Mouse (Mus musculus): ENCODE results near the gene Gas2. TPM values are rescaled to one million over a fixed set of nuclear protein-coding genes. Genes with fewer than 3 reads are reported as not detected.
A peak's percentile ranks its signal among the peaks of the same experiment; 100 is the strongest.

Gene Gas2
- polyA plus RNA-seq, 1 experiment from 2014 or later = 109 TPM

DNA sequence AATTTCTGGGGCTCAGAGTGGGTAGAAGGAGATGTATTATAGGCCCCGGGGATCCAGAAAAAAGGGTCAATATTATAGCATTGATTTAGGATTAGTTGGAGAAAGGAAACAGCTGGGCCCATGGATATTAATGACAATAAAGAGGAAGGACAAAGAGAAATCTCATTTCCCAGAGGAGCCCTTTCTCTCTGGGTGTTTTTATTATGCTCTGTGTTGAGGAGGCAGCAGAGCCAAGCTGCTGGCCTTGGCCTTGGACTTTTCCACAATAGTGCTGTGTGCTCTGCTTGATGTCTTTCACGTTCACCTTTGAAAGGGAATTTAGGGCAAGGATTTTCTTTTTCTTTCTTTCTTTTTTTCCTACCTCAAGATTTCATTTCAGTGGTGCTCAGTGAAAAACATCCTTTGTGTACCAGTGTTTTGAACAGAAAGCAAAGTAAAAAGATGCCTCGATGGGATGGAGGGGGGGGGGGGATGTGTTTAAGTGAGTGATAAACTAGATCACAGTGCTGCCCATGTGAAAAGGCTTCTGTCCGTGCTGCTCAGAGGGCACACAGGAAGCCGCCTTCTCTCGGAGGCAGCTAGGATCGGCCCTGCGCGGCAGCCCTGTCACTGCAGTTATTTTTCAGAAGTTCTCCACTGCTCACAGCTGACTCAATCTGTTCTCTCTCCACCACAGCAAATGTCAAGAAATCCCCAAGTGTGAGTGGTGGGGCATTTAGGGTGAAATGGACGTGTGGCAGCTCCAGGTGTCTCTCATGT is 67.1 kb downstream of the Gas2 start:
- DNase-seq (ENCODE audit: low spot score) = no peak
- no peak overlapping the region for H3K9ac ChIP-seq (ENCODE audit: low read length)

DNA sequence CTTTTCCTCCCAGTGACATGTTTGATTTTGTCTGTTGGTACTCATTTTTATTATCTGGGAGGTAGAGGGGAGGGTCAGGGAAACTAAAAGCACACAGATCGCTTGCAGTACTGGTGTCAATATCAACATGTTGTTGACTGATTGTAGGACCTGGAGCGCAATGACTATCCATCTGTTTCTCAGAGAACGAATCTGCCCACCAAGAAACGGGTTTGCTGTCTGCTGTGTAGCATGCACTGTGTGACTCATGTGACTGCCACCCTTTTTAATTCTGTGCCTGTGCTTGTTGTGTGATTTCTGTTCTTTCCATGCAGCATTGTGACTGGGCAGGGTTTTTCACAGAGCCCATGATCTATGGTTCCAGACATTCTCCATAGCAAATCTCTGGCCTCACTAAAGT is 69.4 kb downstream of the Gas2 start:
- H3K4me2 ChIP-seq (ENCODE audit: low read depth, severe bottlenecking) = no peak overlapping the region
- no peaks in the 10 kb centered on the region for H3K27me3 ChIP-seq (ENCODE audit: control insufficient read depth, insufficient read depth, low read length)
- H3K9ac ChIP-seq (ENCODE audit: low read length) = no peak overlapping the region
- no peak overlapping the region for H3K27ac ChIP-seq (replicated peaks; ENCODE audit: low read depth, low read length)
- no peaks in the 10 kb centered on the region for H3K9me3 ChIP-seq (ENCODE audit: control insufficient read depth, low read length)
- no peak for DNase-seq (ENCODE audit: low spot score)
- H3K4me3 ChIP-seq (ENCODE audit: low read depth, low read length) = no peak overlapping the region
- ATAC-seq (ENCODE audit: insufficient number of reproducible peaks, low FRiP score, low TSS enrichment, low read depth) = no peak
- H3K4me1 ChIP-seq (ENCODE audit: control insufficient read depth, insufficient read depth, low read length) = no peaks in the 10 kb centered on the region
- no peaks in the 10 kb centered on the region for H3K36me3 ChIP-seq (ENCODE audit: control insufficient read depth, insufficient read depth, low read length)
- WGBS = 80% methylated on average over 4 of the region's 4 CpGs

More for the DNA sequence above, 67.1 kb downstream of the Gas2 start:
- no peaks in the 10 kb centered on the region for H3K36me3 ChIP-seq (ENCODE audit: control insufficient read depth, insufficient read depth, low read length)
- H3K27ac ChIP-seq (replicated peaks; ENCODE audit: low read depth, low read length) = no peak overlapping the region
- H3K4me3 ChIP-seq (ENCODE audit: low read depth, low read length) = no peak overlapping the region
- no peaks in the 10 kb centered on the region for H3K9me3 ChIP-seq (ENCODE audit: control insufficient read depth, low read length)
- H3K4me2 ChIP-seq (ENCODE audit: low read depth, severe bottlenecking) = no peak overlapping the region
- no peaks in the 10 kb centered on the region for H3K4me1 ChIP-seq (ENCODE audit: control insufficient read depth, insufficient read depth, low read length)
- WGBS = 62% methylated on average over 10 of the region's 10 CpGs
- no peaks in the 10 kb centered on the region for H3K27me3 ChIP-seq (ENCODE audit: control insufficient read depth, insufficient read depth, low read length)
- ATAC-seq (ENCODE audit: insufficient number of reproducible peaks, low FRiP score, low TSS enrichment, low read depth) = no peak

DNA sequence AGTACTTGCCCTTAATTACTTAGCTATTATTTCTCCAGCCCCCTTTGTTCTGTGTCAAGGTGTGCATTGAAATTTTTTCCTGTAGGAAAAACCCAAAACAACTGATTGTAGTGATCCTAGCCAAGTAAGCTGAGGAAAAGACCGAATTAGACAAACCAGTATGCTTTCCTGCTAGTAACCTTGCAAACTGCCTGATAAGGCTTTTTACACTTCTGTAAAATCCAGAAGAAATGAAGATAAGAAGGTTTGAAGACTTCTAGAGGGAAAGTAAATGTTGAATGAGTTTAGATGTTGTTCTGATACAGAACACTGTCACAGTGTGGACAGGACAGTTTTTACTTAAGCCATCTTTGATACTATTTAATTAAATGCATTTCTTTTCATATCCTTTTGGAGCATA is 75.5 kb downstream of the Gas2 start:
- Histone ChIP-seq H3K27ac (replicated peaks; ENCODE audit: low read depth, low read length) (no peak overlapping the region), H3K36me3 (ENCODE audit: control insufficient read depth, insufficient read depth, low read length) (no peaks in the 10 kb centered on the region), H3K9me3 (ENCODE audit: control insufficient read depth, low read length) (no peaks in the 10 kb centered on the region), H3K4me3 (ENCODE audit: low read depth, low read length) (no peak overlapping the region), H3K9ac (ENCODE audit: low read length) (no peak overlapping the region), H3K27me3 (ENCODE audit: control insufficient read depth, insufficient read depth, low read length) (no peaks in the 10 kb centered on the region), H3K4me2 (ENCODE audit: low read depth, severe bottlenecking) (no peak overlapping the region), H3K4me1 (ENCODE audit: control insufficient read depth, insufficient read depth, low read length) (no peaks in the 10 kb centered on the region)
- no peak for DNase-seq (ENCODE audit: low spot score)
- 87% methylated on average over 1 of the region's 1 CpGs for WGBS
- no peak for ATAC-seq (ENCODE audit: insufficient number of reproducible peaks, low FRiP score, low TSS enrichment, low read depth)

DNA sequence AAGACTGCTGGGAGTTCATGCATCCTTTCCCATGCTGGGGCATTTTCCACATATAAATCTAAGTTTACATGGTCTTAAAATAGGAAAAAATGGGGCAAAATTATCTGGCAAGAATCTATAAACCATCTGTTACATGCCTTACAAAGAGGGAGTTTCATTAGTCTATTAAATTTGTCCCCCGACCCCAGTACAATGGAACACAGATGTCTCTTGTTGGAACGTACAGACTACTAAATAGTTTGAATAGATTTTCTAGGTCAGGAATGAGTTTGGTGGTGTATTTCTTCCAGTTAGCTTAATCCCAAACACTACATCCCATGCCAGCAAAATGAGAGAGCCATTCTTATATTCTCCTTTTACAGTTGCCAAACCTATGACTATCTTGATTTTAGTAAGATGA is 78.6 kb downstream of the Gas2 start:
- no peaks in the 10 kb centered on the region for H3K27me3 ChIP-seq (ENCODE audit: control insufficient read depth, insufficient read depth, low read length)
- no peak overlapping the region for H3K27ac ChIP-seq (replicated peaks; ENCODE audit: low read depth, low read length)
- DNase-seq (ENCODE audit: low spot score) = no peak
- no peak overlapping the region for H3K9ac ChIP-seq (ENCODE audit: low read length)
- no peaks in the 10 kb centered on the region for H3K9me3 ChIP-seq (ENCODE audit: control insufficient read depth, low read length)
- H3K4me2 ChIP-seq (ENCODE audit: low read depth, severe bottlenecking) = no peak overlapping the region
- H3K4me3 ChIP-seq (ENCODE audit: low read depth, low read length) = no peak overlapping the region
- WGBS = 43% methylated on average over 2 of the region's 2 CpGs
- ATAC-seq (ENCODE audit: insufficient number of reproducible peaks, low FRiP score, low TSS enrichment, low read depth) = no peak
- H3K36me3 ChIP-seq (ENCODE audit: control insufficient read depth, insufficient read depth, low read length) = no peaks in the 10 kb centered on the region
- no peaks in the 10 kb centered on the region for H3K4me1 ChIP-seq (ENCODE audit: control insufficient read depth, insufficient read depth, low read length)

DNA sequence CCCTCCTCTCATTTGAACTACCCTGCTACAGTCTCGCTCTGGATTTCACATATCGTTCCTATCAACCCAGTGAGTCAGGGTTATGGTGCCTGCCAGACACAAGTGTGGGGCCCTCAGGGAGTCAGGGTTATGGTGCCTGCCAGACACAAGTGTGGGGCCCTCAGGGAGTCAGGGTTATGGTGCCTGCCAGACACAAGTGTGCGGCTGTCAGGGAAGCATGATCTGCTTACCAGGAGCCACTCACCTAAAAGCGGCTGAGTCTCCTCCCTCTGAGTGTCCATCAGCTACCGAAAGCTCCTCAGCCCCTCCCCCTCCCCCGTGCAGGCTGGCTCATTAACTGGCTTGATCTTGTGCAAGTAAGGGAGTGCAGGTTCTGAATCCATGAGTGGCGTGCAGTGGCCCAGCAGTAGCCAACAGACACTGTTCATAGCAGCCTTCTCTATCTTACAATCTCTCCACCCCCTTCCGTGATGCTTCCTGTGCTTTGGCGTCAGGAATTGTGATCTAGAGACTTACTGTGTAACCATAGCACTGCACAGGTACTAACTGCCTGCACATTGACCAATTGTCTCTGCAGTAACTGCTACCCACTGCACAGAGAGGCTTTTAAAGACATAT is 93.7 kb downstream of the Gas2 start:
- peak; percentile 77 for ATAC-seq (ENCODE audit: insufficient number of reproducible peaks, low FRiP score, low TSS enrichment, low read depth)

DNA sequence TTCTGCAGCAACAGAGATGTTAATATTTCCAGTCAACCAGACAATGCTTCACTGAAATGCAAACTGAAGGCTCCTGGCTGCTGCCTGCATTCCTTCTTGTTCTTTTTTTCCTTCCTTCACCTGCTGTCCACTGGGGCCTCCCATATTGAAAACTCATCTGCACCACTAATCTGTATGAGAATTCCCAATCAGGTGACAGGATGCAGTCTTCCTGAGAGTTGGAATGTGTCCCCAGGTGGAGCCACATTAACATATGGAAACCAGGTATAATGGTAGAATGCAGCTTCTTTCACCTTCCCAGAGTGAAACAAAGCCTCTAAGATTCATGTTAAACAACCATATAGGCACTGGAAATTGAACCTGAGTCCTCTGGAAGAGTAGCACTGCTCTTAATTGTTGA is 96.0 kb downstream of the Gas2 start:
- H3K9me3 ChIP-seq (ENCODE audit: control insufficient read depth, low read length) = no peaks in the 10 kb centered on the region
- ATAC-seq (ENCODE audit: insufficient number of reproducible peaks, low FRiP score, low TSS enrichment, low read depth) = no peak

More for the DNA sequence above, 93.7 kb downstream of the Gas2 start:
- no peaks in the 10 kb centered on the region for H3K36me3 ChIP-seq (ENCODE audit: control insufficient read depth, insufficient read depth, low read length)
- H3K9me3 ChIP-seq (ENCODE audit: control insufficient read depth, low read length) = no peaks in the 10 kb centered on the region
- peaks cover 9% of the 10 kb centered on the region; the same call in 1 of the 2 replicates for H3K4me1 ChIP-seq (ENCODE audit: control insufficient read depth, insufficient read depth, low read length)
- 44% methylated on average over 9 of the region's 9 CpGs for WGBS
- peak; percentile 46 for DNase-seq (ENCODE audit: low spot score)
- H3K4me3 ChIP-seq (ENCODE audit: low read depth, low read length) = no peak overlapping the region
- H3K9ac ChIP-seq (ENCODE audit: low read length) = no peak overlapping the region
- H3K27me3 ChIP-seq (ENCODE audit: control insufficient read depth, insufficient read depth, low read length) = no peaks in the 10 kb centered on the region
- H3K27ac ChIP-seq (replicated peaks; ENCODE audit: low read depth, low read length) = peak overlapping the region; percentile 52; the same call in 1 of the 2 replicates
- no peak overlapping the region for H3K4me2 ChIP-seq (ENCODE audit: low read depth, severe bottlenecking)

DNA sequence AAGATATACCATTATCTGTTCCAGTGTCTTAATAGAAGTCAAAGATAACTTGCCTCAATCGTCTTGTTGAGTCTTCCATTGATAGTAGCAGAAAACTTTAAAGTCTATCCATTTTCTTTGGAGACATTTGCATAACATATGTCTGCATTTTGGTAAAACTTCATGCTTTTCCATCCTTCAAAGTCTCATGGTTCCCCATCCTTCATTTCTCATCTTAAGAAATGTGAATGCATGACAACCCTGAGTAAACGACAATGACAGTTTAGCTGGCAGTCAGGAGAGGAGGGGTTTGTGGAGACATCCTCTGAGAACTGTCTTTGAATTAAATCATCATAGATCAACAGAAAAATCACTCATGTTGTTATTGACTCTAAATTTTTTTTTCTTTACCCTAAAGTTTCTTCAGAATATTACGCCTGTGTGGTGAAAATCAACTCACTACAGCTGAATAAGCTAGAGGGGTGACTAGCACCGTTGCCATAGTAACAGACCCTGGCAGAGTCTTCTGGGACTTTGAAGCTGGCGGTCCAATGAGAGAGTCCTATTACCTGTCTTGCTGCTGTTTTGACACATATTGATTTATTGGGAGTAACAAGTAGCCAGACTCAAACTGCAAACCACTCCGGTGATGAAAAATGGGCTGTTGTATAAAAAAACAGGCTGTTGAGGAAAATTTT is 99.0 kb downstream of the Gas2 start:
- ATAC-seq (ENCODE audit: insufficient number of reproducible peaks, low FRiP score, low TSS enrichment, low read depth) (peak; percentile 78; the same call in 1 of the 2 replicates), DNase-seq (ENCODE audit: low spot score) (peak; percentile 50)
- Histone ChIP-seq H3K27me3 (ENCODE audit: control insufficient read depth, insufficient read depth, low read length) (no peaks in the 10 kb centered on the region), H3K27ac (replicated peaks; ENCODE audit: low read depth, low read length) (no peak overlapping the region), H3K4me2 (ENCODE audit: low read depth, severe bottlenecking) (no peak overlapping the region), H3K4me1 (ENCODE audit: control insufficient read depth, insufficient read depth, low read length) (peaks cover 7% of the 10 kb centered on the region; the same call in 1 of the 2 replicates), H3K36me3 (ENCODE audit: control insufficient read depth, insufficient read depth, low read length) (no peaks in the 10 kb centered on the region), H3K9me3 (ENCODE audit: control insufficient read depth, low read length) (no peaks in the 10 kb centered on the region), H3K4me3 (ENCODE audit: low read depth, low read length) (no peak overlapping the region), H3K9ac (ENCODE audit: low read length) (no peak overlapping the region)
- 65% methylated on average over 6 of the region's 6 CpGs for WGBS

More for the DNA sequence above, 96.0 kb downstream of the Gas2 start:
- Histone ChIP-seq H3K36me3 (ENCODE audit: control insufficient read depth, insufficient read depth, low read length) (no peaks in the 10 kb centered on the region), H3K9ac (ENCODE audit: low read length) (no peak overlapping the region), H3K4me3 (ENCODE audit: low read depth, low read length) (no peak overlapping the region), H3K27ac (replicated peaks; ENCODE audit: low read depth, low read length) (no peak overlapping the region), H3K4me2 (ENCODE audit: low read depth, severe bottlenecking) (no peak overlapping the region), H3K27me3 (ENCODE audit: control insufficient read depth, insufficient read depth, low read length) (no peaks in the 10 kb centered on the region), H3K4me1 (ENCODE audit: control insufficient read depth, insufficient read depth, low read length) (peaks cover 13% of the 10 kb centered on the region; the same call in 1 of the 2 replicates)
- DNase-seq (ENCODE audit: low spot score) = no peak

DNA sequence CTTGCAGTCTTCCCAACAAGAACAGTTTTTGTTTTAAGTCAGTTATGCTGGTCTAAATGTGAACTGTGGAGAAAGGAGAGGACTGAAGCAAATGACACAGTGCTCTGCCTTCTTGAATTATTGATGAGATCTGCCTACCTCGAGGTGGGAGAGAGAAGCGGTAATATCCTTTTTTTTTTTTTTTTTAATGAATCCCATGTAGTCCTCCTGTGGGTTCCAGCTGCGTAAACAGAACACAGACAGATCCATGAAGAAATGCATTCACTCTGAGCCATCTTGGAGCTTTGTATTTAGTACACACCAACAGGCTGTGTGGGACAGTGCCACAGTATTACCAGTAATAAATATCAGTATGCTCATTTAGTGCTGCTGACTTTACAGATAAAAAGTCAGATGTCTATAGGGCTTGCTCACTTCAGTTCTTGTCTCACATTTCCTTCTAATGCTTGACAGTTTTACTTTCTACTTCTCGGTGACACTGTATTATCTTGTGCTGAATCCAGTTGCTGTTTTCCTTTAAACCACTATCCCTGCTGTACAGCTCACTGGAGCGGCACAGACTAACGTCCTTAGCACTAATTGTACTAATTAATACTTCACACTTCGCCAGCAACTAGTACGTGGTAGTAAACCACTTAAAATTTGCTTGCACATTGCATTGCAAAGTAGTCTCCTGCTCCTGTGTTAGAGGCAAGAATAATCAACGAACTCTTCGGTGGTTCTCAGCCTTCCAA is 100.6 kb downstream of the Gas2 start:
- no peak overlapping the region for H3K9ac ChIP-seq (ENCODE audit: low read length)
- DNase-seq (ENCODE audit: low spot score) = no peak
- ATAC-seq (ENCODE audit: insufficient number of reproducible peaks, low FRiP score, low TSS enrichment, low read depth) = no peak
- H3K27me3 ChIP-seq (ENCODE audit: control insufficient read depth, insufficient read depth, low read length) = no peaks in the 10 kb centered on the region
- peaks cover 3% of the 10 kb centered on the region; the same call in 1 of the 2 replicates for H3K4me1 ChIP-seq (ENCODE audit: control insufficient read depth, insufficient read depth, low read length)
- WGBS = 72% methylated on average over 10 of the region's 10 CpGs
- no peak overlapping the region for H3K4me3 ChIP-seq (ENCODE audit: low read depth, low read length)
- no peak overlapping the region for H3K4me2 ChIP-seq (ENCODE audit: low read depth, severe bottlenecking)
- no peak overlapping the region for H3K27ac ChIP-seq (replicated peaks; ENCODE audit: low read depth, low read length)
- no peaks in the 10 kb centered on the region for H3K9me3 ChIP-seq (ENCODE audit: control insufficient read depth, low read length)
- H3K36me3 ChIP-seq (ENCODE audit: control insufficient read depth, insufficient read depth, low read length) = no peaks in the 10 kb centered on the region

Measured in limb, embryonic 11.5 days (tissue).